Mouse (Mus musculus): ENCODE data around the gene Olfr67.
"Not testable (repeated sequence)": the region's sequence is repeated elsewhere in the genome, so short reads cannot be mapped to it uniquely, and the experiment has no call there.

The Olfr67 gene

GRCm38 (mm10) chr7:103767687-103768086 lies 23.9 kb downstream of the Olfr67 start:
- not testable (repeated sequence) for DNase-seq

GRCm38 (mm10) chr7:103762212-103762611 lies 29.4 kb downstream of the Olfr67 start:
- DNase-seq, result not testable (repeated sequence)

GRCm38 (mm10) chr7:103757233-103757632 lies 34.4 kb downstream of the Olfr67 start, which contains the start of gene Olfr630:
TSS of gene Olfr630 (minus strand) at chr7:103757333.
- DNase-seq, result no peak

GRCm38 (mm10) chr7:103744843-103745242 lies 46.8 kb downstream of the Olfr67 start, which contains the start of gene Olfr629:
TSS of gene Olfr629 (minus strand) at chr7:103744943.
- no peak for DNase-seq

All from right cerebral cortex, postnatal 14 days (tissue).